Mouse (Mus musculus) kidney, adult 10 weeks (tissue): ENCODE results near the gene Vmn2r57. TPM values are rescaled to one million over a fixed set of nuclear protein-coding genes. Genes with fewer than 3 reads are reported as not detected.

Experiments used
- polyA plus RNA-seq: library from polyadenylated mRNA; stranded (reverse); fragments of 350-450 nt; fragmentation: Illumina TruSeq; extraction: RNeasy Lipid Tissue Mini Kit (QIAGEN cat#74804); gene quantifications from one replicate; pipeline ENCODE4 v1.2.3, GENCODE M21; 2014; ENCODE audit warnings: low read depth, low replicate concordance

Gene Vmn2r57
- polyA plus RNA-seq = 2.3 TPM

GRCm38 (mm10) chr7:41448596-41448995 is at the start of gene Vmn2r57:
Gene Vmn2r57 (minus strand): TSS chr7:41448696.

GRCm38 (mm10) chr7:41393048-41393971 is 55.2 kb downstream of the Vmn2r57 start, which contains the start of gene AI987944:
Gene AI987944 (minus strand): TSS chr7:41393379.

Other genes with a start within 250 kb of the Vmn2r57 start
- gene AI987944, start 55.3 kb downstream of the Vmn2r57 start, polyA plus RNA-seq = 57.8 TPM
- 0.40 TPM for gene Gm20449, start 50.7 kb upstream of the Vmn2r57 start, polyA plus RNA-seq
- gene AW146154, start 51.2 kb upstream of the Vmn2r57 start, polyA plus RNA-seq = 18.6 TPM
- gene Gm6871, start 125.0 kb upstream of the Vmn2r57 start, polyA plus RNA-seq = not detected
- gene 2610021A01Rik, start 150.5 kb upstream of the Vmn2r57 start, polyA plus RNA-seq = 25.5 TPM
- 36.5 TPM for gene Zfp788, start 184.5 kb upstream of the Vmn2r57 start, polyA plus RNA-seq